9 mouse cellular contexts compared by ENCODE assay signal in the genomic region with DNA sequence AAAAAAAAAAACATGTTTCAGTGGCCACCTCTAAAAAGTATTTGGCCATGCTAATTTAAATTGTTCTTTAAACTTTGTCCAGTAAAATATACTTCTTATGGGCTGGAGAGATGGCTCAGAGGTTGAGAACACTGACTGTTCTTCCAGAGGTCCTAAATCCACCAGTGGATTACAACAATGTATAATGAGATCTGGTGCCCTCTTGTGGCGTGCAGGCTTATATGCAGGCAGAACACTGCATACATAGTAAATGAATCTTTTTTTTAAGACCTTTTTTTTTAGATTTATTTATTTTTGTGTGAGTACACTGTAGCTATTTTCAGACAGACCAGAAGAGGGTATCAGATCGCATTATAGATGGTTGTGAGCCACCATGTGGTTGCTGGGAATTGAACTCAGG. TPM values are rescaled to one million over a fixed set of nuclear protein-coding genes. Genes with fewer than 3 reads are reported as not detected.
DNase-seq lines count a peak whose midpoint lies in the region; ATAC-seq and TF ChIP-seq lines count a peak whose summit lies in the region.
"Had no signal": no experiment of that assay in that cellular context is flagged by ENCODE, and none has a peak within 500 bp of the region (broad histone marks: within the 10 kb centered on the region; RNA-seq: fewer than 3 reads in every experiment).

No protein-coding gene starts in this region.

- H3K9me3 ChIP-seq in heart, embryonic 10.5 days: no peaks in the 10 kb centered on the region
- H3K9me3 ChIP-seq in forebrain, embryonic 12.5 days: no peaks in the 10 kb centered on the region
- H3K9me3 ChIP-seq: hindbrain, embryonic 15.5 days had no signal

- WGBS in heart, embryonic 10.5 days: 59% methylated on average over 2 of the region's 2 CpGs
- 64% methylated on average over 2 of the region's 2 CpGs for WGBS in thymus, adult 2 months
- WGBS in forebrain, embryonic 12.5 days: 66% methylated on average over 2 of the region's 2 CpGs

- H3K4me2 ChIP-seq in forebrain, embryonic 12.5 days: no peak overlapping the region
- H3K4me2 ChIP-seq: hindbrain, embryonic 15.5 days had no signal

- intact Hi-C loops in heart, postnatal 14 days (cut with DNase I): no loop called here

- no peak overlapping the region for H3K9ac ChIP-seq in forebrain, embryonic 12.5 days
- H3K9ac ChIP-seq: hindbrain, embryonic 15.5 days had no signal

- no peak for ATAC-seq in forebrain, embryonic 12.5 days (ENCODE audit: low FRiP score)

- H3K27ac ChIP-seq in heart, embryonic 10.5 days: no peak overlapping the region
- H3K27ac ChIP-seq in thymus, adult 2 months (ENCODE audit: control insufficient read depth, insufficient read depth, low read length): no peak overlapping the region
- no peak overlapping the region for H3K27ac ChIP-seq in forebrain, embryonic 12.5 days
- H3K27ac ChIP-seq: hindbrain, embryonic 15.5 days had no signal

- no peak for TF ChIP-seq POLR2A in thymus, adult 2 months (IDR thresholded peaks at IDR 0.05; ENCODE audit: control insufficient read depth, extremely low read depth, insufficient read depth, low read length, poor library complexity)

- TF ChIP-seq CTCF in thymus, adult 2 months (IDR thresholded peaks at IDR 0.05; ENCODE audit: borderline replicate concordance, control insufficient read depth, extremely low read depth, insufficient read depth, low read length, poor library complexity): no peak

- peaks cover 19% of the 10 kb centered on the region for H3K36me3 ChIP-seq in heart, embryonic 10.5 days
- peaks cover 21% of the 10 kb centered on the region for H3K36me3 ChIP-seq in thymus, adult 2 months (ENCODE audit: control insufficient read depth, insufficient read depth, low read length)
- peaks cover 43% of the 10 kb centered on the region for H3K36me3 ChIP-seq in forebrain, embryonic 12.5 days (replicated peaks)

- peak; percentile 7 to 14 for DNase-seq in heart, postnatal 14 days
- DNase-seq in heart, embryonic 10.5 days (ENCODE audit: low spot score): no peak
- DNase-seq in thymus, adult 2 months: peak; percentile 9
- DNase-seq in thymus, adult 18-20 months: no peak
- DNase-seq in forelimb bud, embryonic 11.5 days (ENCODE audit: low read depth, low spot score): peak; percentile 24
- no peak for DNase-seq in spleen, postnatal 14 days (ENCODE audit: low spot score in 2 of 2)
- DNase-seq in ovary, postnatal 36 days (ENCODE audit: low spot score): no peak

- no peaks in the 10 kb centered on the region for H3K4me1 ChIP-seq in heart, embryonic 10.5 days
- no peaks in the 10 kb centered on the region for H3K4me1 ChIP-seq in thymus, adult 2 months (replicated peaks; ENCODE audit: control insufficient read depth, insufficient read depth, low read length)
- no peaks in the 10 kb centered on the region for H3K4me1 ChIP-seq in forebrain, embryonic 12.5 days
- H3K4me1 ChIP-seq: hindbrain, embryonic 15.5 days had no signal

- H3K4me3 ChIP-seq in heart, embryonic 10.5 days: no peak overlapping the region
- no peak overlapping the region for H3K4me3 ChIP-seq in thymus, adult 2 months (ENCODE audit: control insufficient read depth, insufficient read depth, low read length)
- H3K4me3 ChIP-seq in forebrain, embryonic 12.5 days (replicated peaks): no peak overlapping the region
- H3K4me3 ChIP-seq: hindbrain, embryonic 15.5 days had no signal

- H3K27me3 ChIP-seq in heart, embryonic 10.5 days (ENCODE audit: insufficient read depth, poor library complexity, severe bottlenecking): no peaks in the 10 kb centered on the region
- H3K27me3 ChIP-seq in thymus, adult 2 months (ENCODE audit: control insufficient read depth, insufficient read depth, low read length): no peaks in the 10 kb centered on the region
- no peaks in the 10 kb centered on the region for H3K27me3 ChIP-seq in forebrain, embryonic 12.5 days
- H3K27me3 ChIP-seq: hindbrain, embryonic 15.5 days had no signal

RNA-seq across cellular contexts. Expression of a gene that starts 37.6 kb away (rescaled TPM):
- 1 to 10 TPM; 5.4 to 6.4 TPM for total RNA-seq in heart, postnatal 14 days (2021)
- 27.4 and 36.6 TPM in 2 replicates for polyA plus RNA-seq in heart, embryonic 10.5 days (2016; fragmentation: Nextera tagmentation; extraction: Ambion mirVana)
- polyA plus RNA-seq in thymus, adult 2 months (2012; rRNA removed): 6.8 and 6.9 TPM in 2 replicates
- polyA plus RNA-seq in forebrain, embryonic 12.5 days (2016; fragmentation: Nextera tagmentation; extraction: Ambion mirVana): 122 and 130 TPM in 2 replicates

RNA-seq across cellular contexts. Expression of a gene that starts 38.2 kb away (rescaled TPM):
- total RNA-seq in heart, postnatal 14 days (2021): 10 to 100 TPM; 56.9 to 74.6 TPM
- polyA plus RNA-seq in heart, embryonic 10.5 days (2016; fragmentation: Nextera tagmentation; extraction: Ambion mirVana): 172 and 199 TPM in 2 replicates
- polyA plus RNA-seq in thymus, adult 2 months (2012; rRNA removed): 19.6 and 20.7 TPM in 2 replicates
- 64.4 and 68.6 TPM in 2 replicates for polyA plus RNA-seq in forebrain, embryonic 12.5 days (2016; fragmentation: Nextera tagmentation; extraction: Ambion mirVana)

Comparison
In these comparisons a context has a peak if more than half of its experiments do, and no peak if none do; other contexts are left out.
1. DNase-seq: peak in heart, postnatal 14 days (2 of 2), thymus, adult 2 months (single experiment) and forelimb bud, embryonic 11.5 days (single experiment); none in heart, embryonic 10.5 days (single experiment), thymus, adult 18-20 months (0 of 2), spleen, postnatal 14 days (0 of 2) and ovary, postnatal 36 days (single experiment).